Mouse (Mus musculus) thymus, postnatal 25 days (tissue): Measurements from ENCODE around the gene Mcemp1.
A peak's percentile ranks its signal among the peaks of the same experiment; 100 is the strongest.

Source experiments
- DNase-seq: peaks from one replicate; pipeline ENCODE4 v3.0.0; 2022

Gene Mcemp1

DNA sequence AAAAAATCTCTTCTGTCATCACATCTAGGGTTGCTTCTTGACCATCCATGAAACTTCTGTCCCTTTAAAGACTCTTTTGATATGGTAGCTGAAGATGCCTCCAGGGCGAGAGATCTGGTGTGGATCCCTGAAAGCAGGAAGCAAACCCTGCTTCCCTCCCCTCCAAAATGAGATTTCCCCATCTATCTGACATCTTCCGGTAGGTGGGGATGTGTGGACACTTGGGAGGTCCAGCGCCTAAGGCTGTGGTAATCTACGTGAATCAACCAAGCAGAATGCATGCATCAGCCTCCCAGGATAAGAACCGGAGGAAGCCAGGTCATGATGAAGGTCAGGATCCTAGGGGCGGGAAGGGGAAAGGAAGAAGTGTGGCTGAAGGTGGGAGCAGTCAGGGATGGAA, at the start of gene Mcemp1:
Mcemp1 (plus strand) TSS at position 248 of the 400 bp plus-strand sequence.
- DNase-seq = no peak

GRCm38 (mm10) chr8:3621199-3621970, 44.2 kb upstream of the Mcemp1 start, which contains the start of the genes Xab2 and Pet100:
TSS of gene Xab2 (minus strand) at chr8:3621316.
TSS of gene Pet100 (plus strand) at chr8:3621548.
- peak; percentile 97 for DNase-seq

DNA sequence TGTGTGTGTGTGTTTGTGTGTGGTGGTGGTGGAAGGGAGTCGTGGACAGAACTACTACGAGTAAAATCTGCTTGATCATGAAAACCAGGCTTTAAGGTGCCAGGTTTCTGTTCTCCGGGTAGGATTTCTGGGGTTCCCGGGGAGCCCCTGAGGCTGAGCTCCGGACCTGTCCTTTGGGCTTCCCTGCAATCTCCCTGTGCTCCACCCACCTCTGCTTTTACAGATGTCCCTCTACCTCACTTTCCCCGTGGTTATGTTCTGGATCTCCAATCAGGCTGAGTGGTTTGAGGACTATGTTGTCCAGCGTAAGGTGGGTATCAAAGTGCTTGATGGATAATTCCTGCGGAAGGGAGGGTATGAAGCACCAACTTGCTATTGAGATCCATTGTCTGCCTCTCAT, 43.4 kb upstream of the Mcemp1 start:
- no peak for DNase-seq

- DNase-seq = no peak
Observed at GRCm38 (mm10) chr8:3625445-3625844, 40.1 kb upstream of the Mcemp1 start, which contains the start of gene Pcp2. TSS of gene Pcp2 (minus strand) at chr8:3625545.

DNA sequence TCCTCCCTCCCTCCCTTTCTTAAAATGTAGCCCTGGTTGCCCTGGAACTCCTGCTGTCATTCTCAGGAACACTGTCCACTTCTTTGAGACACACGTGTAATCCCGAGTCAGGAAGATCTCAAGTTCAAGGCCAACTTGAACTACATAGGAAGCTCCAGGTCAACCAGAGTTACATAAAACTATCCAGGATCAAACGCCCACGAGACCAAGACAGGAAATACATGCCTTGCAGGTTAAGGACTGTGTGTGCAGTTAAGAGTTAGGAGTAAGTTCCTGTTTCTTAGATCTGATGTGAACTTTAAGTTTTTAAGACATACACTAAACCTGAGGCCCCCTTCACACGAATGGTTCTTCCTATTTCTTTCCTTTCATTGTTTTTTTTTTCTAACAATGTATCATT, 38.6 kb upstream of the Mcemp1 start:
- DNase-seq = no peak

DNA sequence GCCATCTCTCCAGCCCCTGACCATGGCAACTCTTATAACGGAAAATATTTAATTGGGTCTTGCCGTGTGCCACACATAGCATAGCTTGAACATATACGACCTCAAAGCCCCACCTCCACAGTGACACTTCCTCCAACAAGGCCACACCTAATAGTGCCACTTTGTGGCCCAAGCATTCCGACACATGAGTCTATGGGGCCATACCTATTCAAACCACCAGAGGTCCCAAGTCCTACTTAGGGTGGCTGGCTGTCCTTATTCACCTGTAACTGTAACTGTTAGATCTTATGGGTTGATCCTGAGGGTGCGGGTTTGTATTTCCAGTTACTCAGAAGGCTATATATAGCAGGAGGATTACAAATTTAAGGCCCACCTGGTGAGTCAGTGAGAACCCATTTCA, 37.5 kb upstream of the Mcemp1 start:
- DNase-seq = peak; percentile 28

DNA sequence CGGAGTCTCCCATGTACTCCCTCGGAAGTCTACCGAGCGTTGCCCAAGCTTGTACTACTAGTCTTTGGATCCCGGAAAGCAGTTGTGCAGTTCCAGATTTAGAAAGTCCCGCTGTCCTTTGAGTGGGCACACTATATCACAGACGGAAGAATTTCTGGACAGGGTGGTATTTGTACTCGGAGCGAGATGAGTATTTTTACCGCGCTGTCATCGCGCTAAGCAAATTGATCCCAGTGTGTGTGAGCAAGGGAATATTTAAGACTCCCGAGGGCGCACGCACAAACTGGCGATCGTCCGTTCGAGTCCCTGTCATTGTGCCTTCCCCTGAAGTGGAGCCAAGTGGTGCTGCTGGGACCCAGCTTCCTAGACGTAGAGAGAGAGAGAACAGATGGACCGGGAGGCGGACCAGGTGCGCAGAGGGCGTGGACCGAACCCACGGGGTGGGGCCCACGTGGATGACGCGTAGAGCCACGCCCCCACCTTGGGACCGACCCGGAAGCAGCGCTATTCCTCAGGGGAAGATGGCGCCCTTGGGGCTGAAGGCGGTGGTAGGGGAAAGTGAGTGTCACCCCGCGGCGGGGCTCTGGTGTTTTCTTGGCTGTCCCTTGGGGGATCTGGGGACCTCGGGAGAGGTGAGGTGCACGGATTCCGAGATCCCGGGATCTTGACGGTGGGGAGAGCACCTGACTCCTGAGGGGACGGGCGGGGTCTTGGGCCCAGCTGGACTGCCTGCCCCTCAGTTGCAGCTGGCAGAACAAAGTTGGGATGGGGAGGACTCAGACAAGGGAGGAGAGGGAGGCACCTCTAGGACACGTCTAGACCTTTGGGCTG, 34.7 kb upstream of the Mcemp1 start, which contains the start of gene Stxbp2:
Stxbp2 (plus strand) TSS at position 309 of the 831 bp plus-strand sequence.
- DNase-seq = peak; percentile 87

GRCm38 (mm10) chr8:3631478-3631875, 34.1 kb upstream of the Mcemp1 start:
- DNase-seq = peak; percentile 14

GRCm38 (mm10) chr8:3645804-3646203, 19.8 kb upstream of the Mcemp1 start:
- peak; percentile 48 for DNase-seq

- no peak for DNase-seq
Observed at GRCm38 (mm10) chr8:3646824-3647531, 18.6 kb upstream of the Mcemp1 start.

GRCm38 (mm10) chr8:3647561-3647960, 18.0 kb upstream of the Mcemp1 start:
- no peak for DNase-seq

DNA sequence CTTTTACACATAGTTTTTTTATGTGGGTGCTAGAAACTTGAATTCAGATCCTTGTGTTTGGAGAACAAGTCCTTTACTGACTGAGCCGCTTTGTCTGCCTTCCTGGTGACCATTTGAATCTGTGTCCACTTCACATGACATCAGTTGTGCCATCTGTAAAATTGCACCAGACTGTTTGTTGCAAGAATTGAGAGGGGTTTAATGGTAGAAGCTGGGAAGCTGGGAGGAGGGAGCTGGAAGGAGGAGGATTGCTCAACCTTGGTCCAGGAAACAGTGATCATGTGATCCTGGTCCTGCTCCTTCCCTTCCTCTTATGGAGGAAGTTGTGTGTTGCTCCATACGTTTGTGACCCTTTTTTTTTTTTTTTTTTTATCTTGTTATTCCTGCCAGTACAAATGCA, 17.3 kb upstream of the Mcemp1 start:
- DNase-seq = no peak

- DNase-seq = no peak
Observed at GRCm38 (mm10) chr8:3648990-3649389, 16.6 kb upstream of the Mcemp1 start.

- DNase-seq = no peak
Observed at GRCm38 (mm10) chr8:3652845-3653244, 12.7 kb upstream of the Mcemp1 start.

GRCm38 (mm10) chr8:3654726-3655508, 10.6 kb upstream of the Mcemp1 start:
- DNase-seq = no peak

GRCm38 (mm10) chr8:3655526-3655925, 10.0 kb upstream of the Mcemp1 start, which contains the start of gene Retn:
TSS of gene Retn (plus strand) at chr8:3655770.
- DNase-seq = no peak

- no peak for DNase-seq
Observed at GRCm38 (mm10) chr8:3656725-3657381, 8.7 kb upstream of the Mcemp1 start.

DNA sequence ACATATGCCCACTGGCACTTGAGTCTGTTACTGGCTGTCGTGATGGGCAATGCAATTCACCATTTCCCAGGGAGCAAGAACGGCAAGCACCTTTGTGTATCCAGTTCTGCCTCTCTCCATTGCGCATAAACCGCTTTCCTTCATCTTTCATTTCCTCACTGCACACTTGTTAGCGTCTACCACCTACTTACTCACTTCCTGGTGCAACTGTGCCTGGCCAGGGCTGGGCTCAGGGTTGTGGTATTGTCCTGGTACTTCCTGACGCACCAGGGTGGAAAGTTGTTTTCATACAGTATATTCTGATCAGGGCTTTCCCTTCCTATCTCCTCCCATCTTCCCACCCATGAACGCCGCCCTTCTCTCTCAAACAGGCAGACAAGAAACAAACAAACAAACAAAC, 4.7 kb upstream of the Mcemp1 start:
- DNase-seq = no peak

GRCm38 (mm10) chr8:3664405-3664804, 1.1 kb upstream of the Mcemp1 start:
- DNase-seq = no peak

DNA sequence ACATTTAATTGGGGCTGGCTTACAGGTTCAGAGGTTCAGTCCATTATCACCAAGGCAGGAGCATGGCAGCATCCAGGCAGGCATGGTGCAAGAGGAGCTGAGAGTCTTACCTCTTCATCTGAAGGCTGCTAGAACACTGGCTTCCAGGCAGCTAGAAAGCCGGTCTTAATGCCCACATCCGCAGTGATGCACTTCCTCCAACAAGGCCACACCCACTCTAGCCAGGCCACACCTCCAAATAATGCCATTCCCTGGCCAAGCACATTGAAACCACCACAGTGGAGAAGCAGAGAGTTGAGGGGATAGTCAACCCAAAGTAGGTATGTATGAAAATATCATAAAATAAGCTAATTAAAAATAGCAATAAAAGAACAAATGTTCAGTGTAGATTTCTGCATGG, 4.8 kb downstream of the Mcemp1 start:
- no peak for DNase-seq

DNA sequence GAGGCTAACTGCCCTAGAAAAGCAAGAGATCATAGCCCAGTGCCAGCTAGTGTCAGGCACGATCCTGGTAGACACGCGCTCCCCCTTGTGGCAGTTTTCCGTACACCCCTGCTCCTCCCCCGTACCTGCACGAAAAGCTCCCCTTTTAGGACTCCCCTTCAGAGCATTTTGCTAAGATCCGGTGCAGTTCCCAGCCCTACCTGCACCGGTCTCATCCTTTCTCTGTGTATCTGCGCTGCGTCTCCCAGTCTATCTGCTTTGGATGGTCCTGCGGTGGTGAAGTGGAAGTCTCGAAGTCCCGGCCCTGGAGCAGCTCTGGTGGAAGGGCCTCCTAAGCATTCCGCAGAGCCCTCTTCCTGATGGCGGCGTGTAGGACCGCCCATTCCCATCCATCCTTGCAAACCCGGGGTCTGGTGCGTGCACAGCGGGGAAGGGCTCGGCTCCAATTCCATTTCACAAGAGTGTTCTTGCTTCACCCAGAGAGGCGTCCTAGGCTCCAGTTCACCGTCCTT, 6.5 kb downstream of the Mcemp1 start, which contains the start of gene Fcor:
Fcor (minus strand) TSS at position 383 of the 512 bp plus-strand sequence.
- peak; percentile 91 for DNase-seq
